Mouse (Mus musculus): ENCODE data around the gene Rnf111. TPM values are rescaled to one million over a fixed set of nuclear protein-coding genes. Genes with fewer than 3 reads are reported as not detected.
"Not testable (repeated sequence)": the region's sequence is repeated elsewhere in the genome, so short reads cannot be mapped to it uniquely, and the experiment has no call there.

Rnf111 gene
- 6.9 and 7.9 TPM in 2 replicates for polyA plus RNA-seq (2015; fragmentation: Nextera tagmentation; extraction: Ambion mirVana)

- Histone ChIP-seq H3K27me3 (ENCODE audit: control insufficient read depth, insufficient read depth, low read depth, low read length) (no peaks in the 10 kb centered on the region), H3K4me1 (ENCODE audit: control insufficient read depth, low read depth, low read length) (peaks cover 10% of the 10 kb centered on the region), H3K9ac (ENCODE audit: low read depth, low read length) (peak within 1 kb of the TSS; percentile 97), H3K27ac (ENCODE audit: low read length) (peak within 1 kb of the TSS; percentile 98), H3K36me3 (ENCODE audit: control insufficient read depth, insufficient read depth) (no peaks in the 10 kb centered on the region), H3K9me3 (replicated peaks; ENCODE audit: control insufficient read depth, low read length) (no peaks in the 10 kb centered on the region), H3K4me3 (ENCODE audit: low read depth, low read length) (peak within 1 kb of the TSS; percentile 97), H3K4me2 (ENCODE audit: low read depth, low read length) (peak within 1 kb of the TSS; percentile 78)
- peak; percentile 94 for ATAC-seq (ENCODE audit: low read depth)
- WGBS (ENCODE audit: insufficient replicate concordance) = under 1% methylated on average over 31 of the region's 45 CpGs
Observed at GRCm38 (mm10) chr9:70503626-70504041, at the start of gene Rnf111. Gene Rnf111 (minus strand): TSS chr9:70503725.

GRCm38 (mm10) chr9:70552233-70552632 lies 48.7 kb upstream of the Rnf111 start:
- not testable (repeated sequence) for ATAC-seq (ENCODE audit: low read depth); H3K36me3 ChIP-seq (ENCODE audit: control insufficient read depth, insufficient read depth); H3K9ac ChIP-seq (ENCODE audit: low read depth, low read length); H3K4me2 ChIP-seq (ENCODE audit: low read depth, low read length); H3K9me3 ChIP-seq (replicated peaks; ENCODE audit: control insufficient read depth, low read length); H3K27me3 ChIP-seq (ENCODE audit: control insufficient read depth, insufficient read depth, low read depth, low read length); H3K4me3 ChIP-seq (ENCODE audit: low read depth, low read length); H3K27ac ChIP-seq (ENCODE audit: low read length); H3K4me1 ChIP-seq (ENCODE audit: control insufficient read depth, low read depth, low read length)
- WGBS (ENCODE audit: insufficient replicate concordance) = 87% methylated on average over 2 of the region's 2 CpGs

- WGBS (ENCODE audit: insufficient replicate concordance) = 93% methylated on average over 1 of the region's 1 CpGs
- H3K4me3 ChIP-seq (ENCODE audit: low read depth, low read length) = no peak overlapping the region
- H3K4me1 ChIP-seq (ENCODE audit: control insufficient read depth, low read depth, low read length) = no peaks in the 10 kb centered on the region
- H3K27ac ChIP-seq (ENCODE audit: low read length) = no peak overlapping the region
- no peak overlapping the region for H3K9ac ChIP-seq (ENCODE audit: low read depth, low read length)
- H3K27me3 ChIP-seq (ENCODE audit: control insufficient read depth, insufficient read depth, low read depth, low read length) = no peaks in the 10 kb centered on the region
- H3K36me3 ChIP-seq (ENCODE audit: control insufficient read depth, insufficient read depth) = peaks cover 9% of the 10 kb centered on the region
- no peaks in the 10 kb centered on the region for H3K9me3 ChIP-seq (replicated peaks; ENCODE audit: control insufficient read depth, low read length)
- no peak for ATAC-seq (ENCODE audit: low read depth)
- no peak overlapping the region for H3K4me2 ChIP-seq (ENCODE audit: low read depth, low read length)
Observed at GRCm38 (mm10) chr9:70551524-70551923, 48.0 kb upstream of the Rnf111 start.

DNA sequence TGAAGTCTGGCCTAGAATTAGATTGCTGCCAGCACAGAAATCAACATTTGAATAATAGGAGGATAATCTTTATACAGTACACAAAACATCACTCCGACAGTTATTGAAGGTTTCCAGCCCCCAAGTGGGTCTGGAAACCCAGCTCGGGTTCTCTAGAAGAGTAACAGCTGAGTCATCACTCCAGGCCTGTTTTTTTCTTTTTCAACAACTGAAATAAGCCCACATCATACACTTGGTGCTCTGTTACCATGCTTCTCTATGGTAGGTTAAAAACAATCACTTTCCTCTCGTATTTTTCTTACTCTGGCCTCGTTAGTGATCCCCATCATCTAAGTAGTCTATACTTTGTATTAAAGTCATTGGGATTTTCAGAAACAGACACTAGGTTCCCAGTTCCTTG lies 44.8 kb upstream of the Rnf111 start:
- Histone ChIP-seq H3K4me3 (ENCODE audit: low read depth, low read length) (no peak overlapping the region), H3K4me1 (ENCODE audit: control insufficient read depth, low read depth, low read length) (peaks cover 4% of the 10 kb centered on the region), H3K27me3 (ENCODE audit: control insufficient read depth, insufficient read depth, low read depth, low read length) (no peaks in the 10 kb centered on the region), H3K4me2 (ENCODE audit: low read depth, low read length) (no peak overlapping the region), H3K27ac (ENCODE audit: low read length) (no peak overlapping the region), H3K36me3 (ENCODE audit: control insufficient read depth, insufficient read depth) (peaks cover 9% of the 10 kb centered on the region), H3K9me3 (replicated peaks; ENCODE audit: control insufficient read depth, low read length) (no peaks in the 10 kb centered on the region), H3K9ac (ENCODE audit: low read depth, low read length) (no peak overlapping the region)
- 68% methylated on average over 4 of the region's 4 CpGs for WGBS (ENCODE audit: insufficient replicate concordance)
- no peak for ATAC-seq (ENCODE audit: low read depth)

GRCm38 (mm10) chr9:70546576-70546975 lies 43.1 kb upstream of the Rnf111 start:
- H3K9ac ChIP-seq (ENCODE audit: low read depth, low read length); H3K27ac ChIP-seq (ENCODE audit: low read length); H3K9me3 ChIP-seq (replicated peaks; ENCODE audit: control insufficient read depth, low read length); H3K4me1 ChIP-seq (ENCODE audit: control insufficient read depth, low read depth, low read length); ATAC-seq (ENCODE audit: low read depth); H3K4me2 ChIP-seq (ENCODE audit: low read depth, low read length); H3K27me3 ChIP-seq (ENCODE audit: control insufficient read depth, insufficient read depth, low read depth, low read length); H3K4me3 ChIP-seq (ENCODE audit: low read depth, low read length); H3K36me3 ChIP-seq (ENCODE audit: control insufficient read depth, insufficient read depth): not testable (repeated sequence)
- WGBS (ENCODE audit: insufficient replicate concordance) = 44% methylated on average over 3 of the region's 3 CpGs

GRCm38 (mm10) chr9:70544831-70545230 lies 41.3 kb upstream of the Rnf111 start:
- 43% methylated on average over 1 of the region's 1 CpGs for WGBS (ENCODE audit: insufficient replicate concordance)

DNA sequence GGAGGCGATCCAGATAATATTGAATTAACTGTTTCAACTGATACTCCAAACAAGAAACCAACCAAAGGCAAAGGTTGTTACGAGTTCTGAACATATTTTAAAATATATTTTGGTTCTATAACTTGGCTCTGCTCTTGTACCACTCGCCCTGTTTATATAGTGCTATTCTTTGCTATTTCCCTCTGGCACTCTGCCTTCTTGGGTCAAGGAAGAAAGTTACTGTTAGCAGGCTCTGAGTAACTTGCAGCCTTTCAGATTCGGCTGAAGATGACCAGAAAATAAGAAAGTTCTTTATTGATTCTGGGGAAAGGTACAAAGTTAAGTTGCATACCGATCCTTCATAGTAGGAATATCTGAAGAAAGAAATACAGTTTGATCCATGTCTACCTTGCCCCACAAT lies 40.5 kb upstream of the Rnf111 start:
- Histone ChIP-seq H3K4me1 (ENCODE audit: control insufficient read depth, low read depth, low read length) (peaks cover 10% of the 10 kb centered on the region), H3K9ac (ENCODE audit: low read depth, low read length) (peak overlapping the region; percentile 51; the same call in 1 of the 2 replicates), H3K27ac (ENCODE audit: low read length) (no peak overlapping the region), H3K27me3 (ENCODE audit: control insufficient read depth, insufficient read depth, low read depth, low read length) (no peaks in the 10 kb centered on the region), H3K9me3 (replicated peaks; ENCODE audit: control insufficient read depth, low read length) (no peaks in the 10 kb centered on the region), H3K4me2 (ENCODE audit: low read depth, low read length) (peak overlapping the region; percentile 76), H3K36me3 (ENCODE audit: control insufficient read depth, insufficient read depth) (no peaks in the 10 kb centered on the region; the same call in none of the 2 replicates), H3K4me3 (ENCODE audit: low read depth, low read length) (peak overlapping the region; percentile 94)
- ATAC-seq (ENCODE audit: low read depth) = no peak
- WGBS (ENCODE audit: insufficient replicate concordance) = 37% methylated on average over 5 of the region's 5 CpGs

More at GRCm38 (mm10) chr9:70544831-70545230, 41.3 kb upstream of the Rnf111 start:
- Histone ChIP-seq H3K4me1 (ENCODE audit: control insufficient read depth, low read depth, low read length) (peaks cover 10% of the 10 kb centered on the region), H3K4me2 (ENCODE audit: low read depth, low read length) (no peak overlapping the region), H3K4me3 (ENCODE audit: low read depth, low read length) (no peak overlapping the region), H3K27me3 (ENCODE audit: control insufficient read depth, insufficient read depth, low read depth, low read length) (no peaks in the 10 kb centered on the region), H3K9me3 (replicated peaks; ENCODE audit: control insufficient read depth, low read length) (no peaks in the 10 kb centered on the region), H3K9ac (ENCODE audit: low read depth, low read length) (no peak overlapping the region), H3K27ac (ENCODE audit: low read length) (no peak overlapping the region), H3K36me3 (ENCODE audit: control insufficient read depth, insufficient read depth) (no peaks in the 10 kb centered on the region; the same call in none of the 2 replicates)
- ATAC-seq (ENCODE audit: low read depth) = no peak

GRCm38 (mm10) chr9:70543048-70543880 lies 39.7 kb upstream of the Rnf111 start:
- Histone ChIP-seq H3K4me2 (ENCODE audit: low read depth, low read length) (peak overlapping the region; percentile 76), H3K9ac (ENCODE audit: low read depth, low read length) (peak overlapping the region; percentile 92), H3K27me3 (ENCODE audit: control insufficient read depth, insufficient read depth, low read depth, low read length) (no peaks in the 10 kb centered on the region), H3K9me3 (replicated peaks; ENCODE audit: control insufficient read depth, low read length) (no peaks in the 10 kb centered on the region), H3K36me3 (ENCODE audit: control insufficient read depth, insufficient read depth) (no peaks in the 10 kb centered on the region; the same call in none of the 2 replicates), H3K4me1 (ENCODE audit: control insufficient read depth, low read depth, low read length) (peaks cover 10% of the 10 kb centered on the region), H3K27ac (ENCODE audit: low read length) (peak overlapping the region; percentile 99), H3K4me3 (ENCODE audit: low read depth, low read length) (peak overlapping the region; percentile 94)
- WGBS (ENCODE audit: insufficient replicate concordance) = under 1% methylated on average over 64 of the region's 64 CpGs
- peak; percentile 76 for ATAC-seq (ENCODE audit: low read depth)

All from liver, embryonic 16.5 days (tissue).